Mouse (Mus musculus): ENCODE data around the gene Gnl1.
"Not testable (repeated sequence)": the region's sequence is repeated elsewhere in the genome, so short reads cannot be mapped to it uniquely, and the experiment has no call there.

DNA sequence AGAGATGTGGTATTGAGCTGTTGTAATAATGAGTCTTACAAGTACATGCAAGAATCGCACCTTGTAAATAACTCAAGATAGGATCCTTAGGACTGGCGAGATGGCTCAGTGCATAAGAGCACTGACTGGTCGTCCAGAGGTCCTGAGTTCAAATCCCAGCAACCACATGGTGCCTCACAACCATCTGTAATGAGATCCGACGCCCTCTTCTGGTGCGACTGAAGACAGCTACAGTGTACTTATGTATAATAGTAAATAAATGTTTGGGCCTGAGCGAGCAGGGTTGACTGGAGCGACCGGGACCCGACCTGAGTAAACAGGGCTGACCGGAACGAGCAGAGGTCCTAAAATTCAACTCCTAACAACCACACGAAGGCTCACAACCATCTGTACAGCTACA lies 56.5 kb downstream of the Gnl1 start:
- not testable (repeated sequence) for TF ChIP-seq CTCF, EP300 (IDR thresholded peaks at IDR 0.05)

All from lung, postnatal 0 days (tissue).